ENCODE assay signal across 14 mouse cellular contexts in the genomic region with DNA sequence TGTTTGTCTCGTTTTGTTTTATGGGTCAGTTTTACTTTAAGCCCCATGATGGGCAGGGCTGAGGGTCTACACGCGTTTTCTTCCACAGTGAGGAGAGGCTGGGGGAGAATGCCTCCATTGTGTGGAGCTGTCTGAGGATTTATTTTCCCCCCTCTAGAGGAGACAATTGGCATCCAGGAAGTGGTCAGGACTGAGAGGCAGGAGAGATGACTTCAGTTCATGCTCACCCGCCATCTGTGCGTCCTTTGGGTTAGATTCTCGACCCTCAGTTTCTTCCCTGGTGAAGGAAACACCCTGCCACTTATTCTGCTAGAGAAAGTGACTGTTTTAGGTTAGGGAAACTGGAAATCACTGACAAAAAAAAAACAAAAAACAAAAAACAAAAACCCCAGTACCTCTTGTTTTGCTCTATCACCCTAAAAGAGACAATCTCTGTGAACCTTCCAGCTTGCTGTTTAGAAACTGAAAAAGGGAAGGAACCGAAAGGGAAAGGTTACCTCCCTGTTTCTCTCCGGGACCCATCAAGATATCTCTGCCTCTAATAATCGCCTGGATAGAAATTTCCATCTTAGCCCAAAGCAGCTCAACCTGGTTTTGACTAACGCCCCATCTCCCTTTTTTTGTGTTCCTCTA.
DNase-seq lines count a peak whose midpoint lies in the region; ATAC-seq and TF ChIP-seq lines count a peak whose summit lies in the region.
"Had no signal": no experiment of that assay in that cellular context is flagged by ENCODE, and none has a peak within 500 bp of the region (broad histone marks: within the 10 kb centered on the region; RNA-seq: fewer than 3 reads in every experiment).

No protein-coding gene starts in this region.

- DNase-seq in hindbrain, embryonic 10.5 days (ENCODE audit: low spot score) = no peak
- DNase-seq in B cell, adult 2 months = peak; percentile 19 to 22
- DNase-seq in liver, postnatal 0 days = no peak
- no peak for DNase-seq in yolk sac, embryonic 10.5 days (ENCODE audit: low spot score)
- DNase-seq in ovary, postnatal 10 days (ENCODE audit: low spot score) = no peak
- no peak for DNase-seq in urinary bladder, postnatal 25 days (ENCODE audit: low spot score)
- DNase-seq: adrenal gland, adult 8-10 months; heart, postnatal 36 days; spleen, adult 18-20 months; thymus, adult 18-20 months had no signal

- 62% methylated on average over 10 of the region's 10 CpGs for WGBS in hindbrain, embryonic 10.5 days
- 62% methylated on average over 10 of the region's 10 CpGs for WGBS in hindbrain, embryonic 12.5 days
- 30% methylated on average over 10 of the region's 10 CpGs for WGBS in embryonic facial prominence, embryonic 13.5 days
- WGBS in liver, postnatal 0 days (ENCODE audit: insufficient replicate concordance) = 40% methylated on average over 10 of the region's 10 CpGs

- no peak for TF ChIP-seq EP300 in liver, postnatal 0 days (IDR thresholded peaks at IDR 0.05; ENCODE audit: low read depth)

- no peaks in the 10 kb centered on the region for H3K36me3 ChIP-seq in hindbrain, embryonic 10.5 days
- H3K36me3 ChIP-seq in hindbrain, embryonic 12.5 days = no peaks in the 10 kb centered on the region
- no peaks in the 10 kb centered on the region for H3K36me3 ChIP-seq in embryonic facial prominence, embryonic 13.5 days
- no peaks in the 10 kb centered on the region for H3K36me3 ChIP-seq in liver, postnatal 0 days (replicated peaks; ENCODE audit: insufficient read depth, low read length)

- peak overlapping the region; percentile 17; the same call in 1 of the 2 replicates for H3K27ac ChIP-seq in hindbrain, embryonic 10.5 days
- H3K27ac ChIP-seq in hindbrain, embryonic 12.5 days = no peak overlapping the region
- H3K27ac ChIP-seq in embryonic facial prominence, embryonic 13.5 days = peak overlapping the region; percentile 65
- peak overlapping the region; percentile 57; the same call in 1 of the 2 replicates for H3K27ac ChIP-seq in liver, postnatal 0 days (ENCODE audit: low read depth)

- H3K4me2 ChIP-seq in hindbrain, embryonic 12.5 days (replicated peaks) = no peak overlapping the region
- H3K4me2 ChIP-seq in embryonic facial prominence, embryonic 13.5 days = peak overlapping the region; percentile 43
- H3K4me2 ChIP-seq in liver, postnatal 0 days (ENCODE audit: low read depth, low read length) = peak overlapping the region; percentile 53

- H3K9ac ChIP-seq in hindbrain, embryonic 12.5 days = no peak overlapping the region
- H3K9ac ChIP-seq in embryonic facial prominence, embryonic 13.5 days = no peak overlapping the region
- H3K9ac ChIP-seq in liver, postnatal 0 days (replicated peaks) = no peak overlapping the region

- ATAC-seq in hindbrain, embryonic 12.5 days (ENCODE audit: low FRiP score) = no peak
- ATAC-seq in embryonic facial prominence, embryonic 13.5 days (ENCODE audit: insufficient number of reproducible peaks, insufficient read depth, low FRiP score, low TSS enrichment, low read depth) = no peak
- ATAC-seq in liver, postnatal 0 days = no peak
- ATAC-seq: CD4-positive, CD25-positive, alpha-beta regulatory T cell, adult 4 months; intestine, postnatal 0 days had no signal

- no peak overlapping the region for H3K4me3 ChIP-seq in hindbrain, embryonic 10.5 days
- no peak overlapping the region for H3K4me3 ChIP-seq in hindbrain, embryonic 12.5 days
- H3K4me3 ChIP-seq in embryonic facial prominence, embryonic 13.5 days = 0 out of 2 replicates have a peak overlapping the region, but pooled peaks have one; percentile 13
- H3K4me3 ChIP-seq in liver, postnatal 0 days (ENCODE audit: low read depth, low read length) = no peak overlapping the region; the same call in 1 of the 2 replicates

- 0 out of 2 replicates have a peak, but pooled peaks have one; percentile 7 for TF ChIP-seq CTCF in liver, postnatal 0 days (IDR thresholded peaks at IDR 0.05; ENCODE audit: low read depth)

- no peaks in the 10 kb centered on the region for H3K27me3 ChIP-seq in hindbrain, embryonic 10.5 days (ENCODE audit: insufficient read depth, poor library complexity, severe bottlenecking)
- H3K27me3 ChIP-seq in hindbrain, embryonic 12.5 days = no peaks in the 10 kb centered on the region
- H3K27me3 ChIP-seq in embryonic facial prominence, embryonic 13.5 days = no peaks in the 10 kb centered on the region
- no peaks in the 10 kb centered on the region for H3K27me3 ChIP-seq in liver, postnatal 0 days (ENCODE audit: insufficient read depth, low read length)

- peaks cover 5% of the 10 kb centered on the region; the same call in 1 of the 2 replicates for H3K4me1 ChIP-seq in hindbrain, embryonic 10.5 days (replicated peaks)
- H3K4me1 ChIP-seq in hindbrain, embryonic 12.5 days = peaks cover 3% of the 10 kb centered on the region; the same call in 1 of the 2 replicates
- peaks cover 22% of the 10 kb centered on the region for H3K4me1 ChIP-seq in embryonic facial prominence, embryonic 13.5 days
- no peaks in the 10 kb centered on the region for H3K4me1 ChIP-seq in liver, postnatal 0 days (ENCODE audit: insufficient read depth)

- H3K9me3 ChIP-seq in hindbrain, embryonic 10.5 days = no peaks in the 10 kb centered on the region
- no peaks in the 10 kb centered on the region for H3K9me3 ChIP-seq in hindbrain, embryonic 12.5 days (replicated peaks)
- no peaks in the 10 kb centered on the region for H3K9me3 ChIP-seq in embryonic facial prominence, embryonic 13.5 days
- no peaks in the 10 kb centered on the region for H3K9me3 ChIP-seq in liver, postnatal 0 days (ENCODE audit: low read length)

Comparison
In these comparisons a context has a peak if more than half of its experiments do, and no peak if none do; other contexts are left out.
1. DNase-seq: peak in B cell, adult 2 months (2 of 2); none in hindbrain, embryonic 10.5 days (single experiment), liver, postnatal 0 days (single experiment), yolk sac, embryonic 10.5 days (single experiment), ovary, postnatal 10 days (single experiment) and urinary bladder, postnatal 25 days (single experiment).